Mouse (Mus musculus): Measurements from ENCODE around the gene Ibtk. TPM values are rescaled to one million over a fixed set of nuclear protein-coding genes. Genes with fewer than 3 reads are reported as not detected.
"Not testable (repeated sequence)": the region's sequence is repeated elsewhere in the genome, so short reads cannot be mapped to it uniquely, and the experiment has no call there.

Ibtk gene
- 26.0 and 27.7 TPM in 2 replicates for polyA plus RNA-seq (2015; fragmentation: Nextera tagmentation; extraction: Ambion mirVana)

GRCm38 (mm10) chr9:85749142-85749921 lies at the start of gene Ibtk:
Ibtk (minus strand) TSS chr9:85749334.
- WGBS (ENCODE audit: insufficient replicate concordance), result 1% methylated on average over 52 of the region's 52 CpGs
- ATAC-seq (ENCODE audit: low read depth), result peak; percentile 97

GRCm38 (mm10) chr9:85791521-85791920 lies 42.4 kb upstream of the Ibtk start:
- H3K4me1 ChIP-seq (ENCODE audit: control insufficient read depth, low read depth, low read length); H3K9ac ChIP-seq (ENCODE audit: low read depth, low read length); ATAC-seq (ENCODE audit: low read depth); H3K4me3 ChIP-seq (ENCODE audit: low read depth, low read length); H3K27ac ChIP-seq (ENCODE audit: low read length); H3K27me3 ChIP-seq (ENCODE audit: control insufficient read depth, insufficient read depth, low read depth, low read length); H3K4me2 ChIP-seq (ENCODE audit: low read depth, low read length); H3K36me3 ChIP-seq (ENCODE audit: control insufficient read depth, insufficient read depth); H3K9me3 ChIP-seq (replicated peaks; ENCODE audit: control insufficient read depth, low read length): not testable (repeated sequence)
- 77% methylated on average over 18 of the region's 18 CpGs for WGBS (ENCODE audit: insufficient replicate concordance)

More at GRCm38 (mm10) chr9:85749142-85749921, at the start of gene Ibtk:
- H3K4me3 ChIP-seq (ENCODE audit: low read depth, low read length), result peak within 1 kb of the TSS; percentile 94
- H3K9ac ChIP-seq (ENCODE audit: low read depth, low read length), result peak within 1 kb of the TSS; percentile 99
- peak within 1 kb of the TSS; percentile 100 for H3K27ac ChIP-seq (ENCODE audit: low read length)
- H3K36me3 ChIP-seq (ENCODE audit: control insufficient read depth, insufficient read depth), result no peaks in the 10 kb centered on the region; the same call in 1 of the 2 replicates
- peaks cover 20% of the 10 kb centered on the region for H3K4me1 ChIP-seq (ENCODE audit: control insufficient read depth, low read depth, low read length)
- H3K9me3 ChIP-seq (replicated peaks; ENCODE audit: control insufficient read depth, low read length), result no peaks in the 10 kb centered on the region
- peak within 1 kb of the TSS; percentile 88 for H3K4me2 ChIP-seq (ENCODE audit: low read depth, low read length)
- no peaks in the 10 kb centered on the region for H3K27me3 ChIP-seq (ENCODE audit: control insufficient read depth, insufficient read depth, low read depth, low read length)

- no peaks in the 10 kb centered on the region for H3K4me1 ChIP-seq (ENCODE audit: control insufficient read depth, low read depth, low read length)
- 75% methylated on average over 4 of the region's 4 CpGs for WGBS (ENCODE audit: insufficient replicate concordance)
- no peak overlapping the region for H3K27ac ChIP-seq (ENCODE audit: low read length)
- no peaks in the 10 kb centered on the region for H3K9me3 ChIP-seq (replicated peaks; ENCODE audit: control insufficient read depth, low read length)
- no peak overlapping the region for H3K4me3 ChIP-seq (ENCODE audit: low read depth, low read length)
- H3K36me3 ChIP-seq (ENCODE audit: control insufficient read depth, insufficient read depth), result no peaks in the 10 kb centered on the region
- H3K4me2 ChIP-seq (ENCODE audit: low read depth, low read length), result no peak overlapping the region
- no peak for ATAC-seq (ENCODE audit: low read depth)
- H3K27me3 ChIP-seq (ENCODE audit: control insufficient read depth, insufficient read depth, low read depth, low read length), result no peaks in the 10 kb centered on the region
- no peak overlapping the region for H3K9ac ChIP-seq (ENCODE audit: low read depth, low read length)
Measured at GRCm38 (mm10) chr9:85780249-85780648, 31.1 kb upstream of the Ibtk start.

GRCm38 (mm10) chr9:85779458-85779857 lies 30.3 kb upstream of the Ibtk start:
- Histone ChIP-seq H3K4me1 (ENCODE audit: control insufficient read depth, low read depth, low read length) (no peaks in the 10 kb centered on the region), H3K4me3 (ENCODE audit: low read depth, low read length) (no peak overlapping the region), H3K9me3 (replicated peaks; ENCODE audit: control insufficient read depth, low read length) (no peaks in the 10 kb centered on the region), H3K4me2 (ENCODE audit: low read depth, low read length) (no peak overlapping the region), H3K27me3 (ENCODE audit: control insufficient read depth, insufficient read depth, low read depth, low read length) (no peaks in the 10 kb centered on the region), H3K36me3 (ENCODE audit: control insufficient read depth, insufficient read depth) (no peaks in the 10 kb centered on the region), H3K27ac (ENCODE audit: low read length) (no peak overlapping the region), H3K9ac (ENCODE audit: low read depth, low read length) (no peak overlapping the region)
- ATAC-seq (ENCODE audit: low read depth), result no peak
- 17% methylated on average over 4 of the region's 4 CpGs for WGBS (ENCODE audit: insufficient replicate concordance)

- no peak for ATAC-seq (ENCODE audit: low read depth)
- 52% methylated on average over 6 of the region's 6 CpGs for WGBS (ENCODE audit: insufficient replicate concordance)
- no peak overlapping the region for H3K4me2 ChIP-seq (ENCODE audit: low read depth, low read length)
- H3K27ac ChIP-seq (ENCODE audit: low read length), result no peak overlapping the region
- no peak overlapping the region for H3K9ac ChIP-seq (ENCODE audit: low read depth, low read length)
- no peaks in the 10 kb centered on the region for H3K36me3 ChIP-seq (ENCODE audit: control insufficient read depth, insufficient read depth)
- no peak overlapping the region for H3K4me3 ChIP-seq (ENCODE audit: low read depth, low read length)
- no peaks in the 10 kb centered on the region for H3K4me1 ChIP-seq (ENCODE audit: control insufficient read depth, low read depth, low read length)
- H3K9me3 ChIP-seq (replicated peaks; ENCODE audit: control insufficient read depth, low read length), result no peaks in the 10 kb centered on the region
- no peaks in the 10 kb centered on the region for H3K27me3 ChIP-seq (ENCODE audit: control insufficient read depth, insufficient read depth, low read depth, low read length)
Measured at GRCm38 (mm10) chr9:85777544-85777943, 28.4 kb upstream of the Ibtk start.

GRCm38 (mm10) chr9:85772280-85772679 lies 23.1 kb upstream of the Ibtk start:
- Histone ChIP-seq H3K4me3 (ENCODE audit: low read depth, low read length) (no peak overlapping the region), H3K27me3 (ENCODE audit: control insufficient read depth, insufficient read depth, low read depth, low read length) (no peaks in the 10 kb centered on the region), H3K4me2 (ENCODE audit: low read depth, low read length) (no peak overlapping the region), H3K27ac (ENCODE audit: low read length) (no peak overlapping the region), H3K9me3 (replicated peaks; ENCODE audit: control insufficient read depth, low read length) (no peaks in the 10 kb centered on the region), H3K4me1 (ENCODE audit: control insufficient read depth, low read depth, low read length) (no peaks in the 10 kb centered on the region; the same call in 1 of the 2 replicates), H3K36me3 (ENCODE audit: control insufficient read depth, insufficient read depth) (no peaks in the 10 kb centered on the region), H3K9ac (ENCODE audit: low read depth, low read length) (no peak overlapping the region)
- ATAC-seq (ENCODE audit: low read depth), result no peak
- WGBS (ENCODE audit: insufficient replicate concordance), result 58% methylated on average over 12 of the region's 12 CpGs

- H3K9me3 ChIP-seq (replicated peaks; ENCODE audit: control insufficient read depth, low read length), result no peaks in the 10 kb centered on the region
- H3K9ac ChIP-seq (ENCODE audit: low read depth, low read length), result no peak overlapping the region
- H3K4me1 ChIP-seq (ENCODE audit: control insufficient read depth, low read depth, low read length), result no peaks in the 10 kb centered on the region; the same call in 1 of the 2 replicates
- H3K27ac ChIP-seq (ENCODE audit: low read length), result no peak overlapping the region
- no peak overlapping the region for H3K4me3 ChIP-seq (ENCODE audit: low read depth, low read length)
- H3K4me2 ChIP-seq (ENCODE audit: low read depth, low read length), result no peak overlapping the region
- H3K27me3 ChIP-seq (ENCODE audit: control insufficient read depth, insufficient read depth, low read depth, low read length), result no peaks in the 10 kb centered on the region
- H3K36me3 ChIP-seq (ENCODE audit: control insufficient read depth, insufficient read depth), result no peaks in the 10 kb centered on the region
- no peak for ATAC-seq (ENCODE audit: low read depth)
- WGBS (ENCODE audit: insufficient replicate concordance), result 51% methylated on average over 3 of the region's 3 CpGs
Measured at GRCm38 (mm10) chr9:85771454-85771853, 22.3 kb upstream of the Ibtk start.

- H3K4me3 ChIP-seq (ENCODE audit: low read depth, low read length), result no peak overlapping the region
- H3K27me3 ChIP-seq (ENCODE audit: control insufficient read depth, insufficient read depth, low read depth, low read length), result no peaks in the 10 kb centered on the region
- no peak for ATAC-seq (ENCODE audit: low read depth)
- H3K4me1 ChIP-seq (ENCODE audit: control insufficient read depth, low read depth, low read length), result no peaks in the 10 kb centered on the region; the same call in 1 of the 2 replicates
- H3K9ac ChIP-seq (ENCODE audit: low read depth, low read length), result no peak overlapping the region
- H3K9me3 ChIP-seq (replicated peaks; ENCODE audit: control insufficient read depth, low read length), result no peaks in the 10 kb centered on the region
- 71% methylated on average over 4 of the region's 4 CpGs for WGBS (ENCODE audit: insufficient replicate concordance)
- no peaks in the 10 kb centered on the region for H3K36me3 ChIP-seq (ENCODE audit: control insufficient read depth, insufficient read depth)
- no peak overlapping the region for H3K4me2 ChIP-seq (ENCODE audit: low read depth, low read length)
- no peak overlapping the region for H3K27ac ChIP-seq (ENCODE audit: low read length)
Measured at GRCm38 (mm10) chr9:85770369-85770768, 21.2 kb upstream of the Ibtk start.

- Histone ChIP-seq H3K9ac (ENCODE audit: low read depth, low read length) (no peak overlapping the region), H3K4me2 (ENCODE audit: low read depth, low read length) (no peak overlapping the region), H3K4me1 (ENCODE audit: control insufficient read depth, low read depth, low read length) (no peaks in the 10 kb centered on the region; the same call in 1 of the 2 replicates), H3K27me3 (ENCODE audit: control insufficient read depth, insufficient read depth, low read depth, low read length) (no peaks in the 10 kb centered on the region), H3K36me3 (ENCODE audit: control insufficient read depth, insufficient read depth) (no peaks in the 10 kb centered on the region), H3K27ac (ENCODE audit: low read length) (no peak overlapping the region), H3K4me3 (ENCODE audit: low read depth, low read length) (no peak overlapping the region), H3K9me3 (replicated peaks; ENCODE audit: control insufficient read depth, low read length) (no peaks in the 10 kb centered on the region)
- 35% methylated on average over 12 of the region's 12 CpGs for WGBS (ENCODE audit: insufficient replicate concordance)
- ATAC-seq (ENCODE audit: low read depth), result peak; percentile 82
Measured at GRCm38 (mm10) chr9:85769057-85769789, 20.1 kb upstream of the Ibtk start.
